Mouse (Mus musculus) brain, adult 2 months (tissue): ENCODE results near the gene Ccdc113.
"Not testable (repeated sequence)": the region's sequence is repeated elsewhere in the genome, so short reads cannot be mapped to it uniquely, and the experiment has no call there.

Experiments used
- DNase-seq: peaks from one replicate; pipeline ENCODE4 v3.0.0; 2011; ENCODE audit warnings: low read depth, low spot score

Gene Ccdc113

GRCm38 (mm10) chr8:95601306-95601705, 67.4 kb downstream of the Ccdc113 start:
- no peak for DNase-seq

DNA sequence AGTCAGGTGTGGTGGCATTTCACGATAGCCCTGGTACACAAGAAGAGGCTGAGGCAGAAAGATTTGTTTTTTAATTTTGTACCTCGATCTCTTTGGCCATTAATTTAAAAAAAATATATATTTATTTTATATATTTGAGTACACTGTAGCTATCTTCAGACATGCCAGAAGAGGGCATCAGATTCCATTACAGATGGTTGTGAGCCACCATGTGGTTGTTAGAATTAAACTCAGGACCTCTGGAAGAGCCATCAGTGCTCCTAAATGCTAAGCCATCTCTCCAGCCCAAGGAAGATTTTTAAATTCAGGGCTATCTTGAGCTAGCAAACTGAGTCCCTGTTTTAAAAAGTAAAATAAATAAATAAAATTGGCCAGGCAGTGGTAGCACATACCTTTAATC, 68.3 kb downstream of the Ccdc113 start:
- no peak for DNase-seq

DNA sequence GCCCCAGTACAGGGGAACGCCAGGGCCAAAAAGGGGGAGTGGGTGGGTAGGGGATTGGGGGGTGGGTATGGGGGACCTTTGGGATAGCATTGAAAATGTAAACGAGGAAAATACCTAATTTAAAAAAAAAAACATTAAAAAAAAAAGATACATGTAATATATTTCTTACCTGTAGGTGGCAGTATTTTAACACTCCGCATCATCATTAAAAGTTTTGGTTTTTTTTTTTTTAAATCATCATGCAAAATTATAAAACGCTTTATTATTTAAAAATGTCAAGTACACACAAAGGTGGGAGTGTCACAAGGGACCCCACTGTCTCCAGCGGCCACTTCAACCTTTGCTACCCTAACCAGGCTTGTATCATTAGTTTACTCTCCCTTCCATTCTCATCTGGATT, 72.6 kb downstream of the Ccdc113 start:
- not testable (repeated sequence) for DNase-seq

DNA sequence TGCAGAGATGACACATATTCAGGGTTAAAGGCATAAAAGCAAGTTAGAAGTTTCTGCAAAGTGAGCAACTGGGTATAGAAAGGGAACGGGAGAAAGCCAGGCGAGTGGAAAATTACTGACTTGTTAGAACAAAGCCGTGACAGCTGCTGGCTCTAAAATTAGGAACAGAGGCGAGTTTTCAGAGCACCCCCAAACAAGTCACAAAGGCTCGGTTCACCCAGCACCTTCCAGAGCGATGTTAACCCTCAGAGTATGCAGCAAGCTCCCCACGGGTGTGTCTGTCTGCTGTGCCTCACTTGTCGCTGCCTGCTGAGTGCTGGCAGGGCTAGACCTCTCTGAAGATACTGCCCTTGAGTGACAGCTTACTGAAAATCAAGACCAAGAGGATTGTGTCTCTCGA, 73.3 kb downstream of the Ccdc113 start:
- DNase-seq = peak; percentile 92
